Mouse (Mus musculus): ENCODE data around the gene Gm11172. TPM values are rescaled to one million over a fixed set of nuclear protein-coding genes. Genes with fewer than 3 reads are reported as not detected.

Gm11172 gene
- polyA plus RNA-seq (2015; fragmentation: Nextera tagmentation; extraction: Ambion mirVana), result not detected in 2 replicates

DNA sequence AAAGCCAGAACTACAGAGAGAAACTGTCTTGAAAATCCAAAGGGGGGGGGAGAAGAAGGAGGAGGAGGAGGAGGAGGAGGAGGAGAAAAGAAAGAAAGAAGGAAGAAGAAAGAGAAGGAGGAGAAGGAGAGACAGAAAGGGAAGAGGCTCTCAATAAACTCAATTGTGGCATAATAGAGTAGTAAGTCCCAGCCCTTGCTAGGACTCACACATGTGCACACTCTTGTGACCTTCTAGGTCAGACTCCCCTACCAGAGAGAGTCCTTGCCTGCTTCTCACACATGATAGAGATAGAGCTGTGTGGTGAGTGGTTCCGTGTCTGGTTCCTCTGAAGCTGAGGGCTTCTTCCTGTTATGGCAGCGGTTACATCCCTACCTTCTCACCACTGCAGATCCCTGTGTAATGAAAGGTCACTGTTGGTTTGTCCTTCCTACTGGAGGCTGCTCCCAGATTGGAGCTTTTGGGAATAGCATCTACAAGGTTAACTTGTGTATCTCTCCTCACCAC, at the start of gene Gm11172:
TSS of gene Gm11172 (plus strand) at position 51 of the 507 bp plus-strand sequence.
- Histone ChIP-seq H3K4me2 (no peak within 1 kb of the TSS), H3K36me3 (no peaks in the 10 kb centered on the region), H3K4me1 (replicated peaks) (no peaks in the 10 kb centered on the region), H3K27me3 (no peaks in the 10 kb centered on the region), H3K27ac (replicated peaks) (no peak within 1 kb of the TSS; the same call in 1 of the 2 replicates), H3K9ac (no peak within 1 kb of the TSS), H3K4me3 (no peak within 1 kb of the TSS), H3K9me3 (no peaks in the 10 kb centered on the region)
- 92% methylated on average over 2 of the region's 2 CpGs for WGBS
- ATAC-seq (ENCODE audit: low read depth), result no peak

DNA sequence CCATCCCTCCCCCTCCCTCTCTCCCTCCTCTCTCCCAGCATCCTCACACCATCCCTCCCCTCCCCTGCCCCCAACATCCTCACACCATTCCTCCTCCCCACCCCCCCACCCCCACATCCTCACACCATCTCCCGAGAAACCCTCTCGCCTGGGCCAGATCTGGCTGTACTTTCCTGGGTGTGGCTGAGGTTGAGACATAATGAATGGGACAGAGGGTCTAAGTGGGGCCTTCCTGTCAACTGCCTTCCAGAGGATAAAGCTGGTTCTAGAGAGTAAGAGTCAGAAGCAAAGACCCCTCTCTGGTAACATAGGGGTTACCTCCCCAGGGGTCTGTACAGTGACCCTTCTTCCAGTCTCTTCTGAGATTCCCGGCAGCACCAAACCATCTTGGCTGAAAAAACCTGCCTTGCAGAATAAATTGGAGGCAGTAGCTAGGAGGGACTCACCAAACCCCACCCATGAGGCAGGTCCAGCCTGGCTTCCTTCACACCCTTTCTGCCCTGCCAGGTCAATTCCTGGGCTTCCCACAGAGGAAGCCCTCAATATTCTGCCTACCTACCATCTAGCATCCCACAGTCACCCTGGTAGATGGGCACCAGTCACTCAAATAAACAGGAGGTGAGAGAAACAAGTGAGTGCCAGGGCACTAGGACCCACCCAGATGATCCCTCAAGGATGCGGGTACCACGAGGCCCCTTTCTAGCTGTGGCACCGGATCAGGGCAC, 49.0 kb upstream of the Gm11172 start:
- no peaks in the 10 kb centered on the region for H3K9me3 ChIP-seq
- H3K4me1 ChIP-seq (replicated peaks), result peaks cover 5% of the 10 kb centered on the region; the same call in 1 of the 2 replicates
- H3K9ac ChIP-seq, result no peak overlapping the region
- ATAC-seq (ENCODE audit: low read depth), result no peak
- no peaks in the 10 kb centered on the region for H3K36me3 ChIP-seq
- H3K4me3 ChIP-seq, result no peak overlapping the region
- WGBS, result 73% methylated on average over 6 of the region's 6 CpGs
- no peak overlapping the region for H3K4me2 ChIP-seq
- no peak overlapping the region for H3K27ac ChIP-seq (replicated peaks)
- H3K27me3 ChIP-seq, result 0 out of 2 replicates have a peak, but pooled peaks cover under 1% of the 10 kb centered on the region

DNA sequence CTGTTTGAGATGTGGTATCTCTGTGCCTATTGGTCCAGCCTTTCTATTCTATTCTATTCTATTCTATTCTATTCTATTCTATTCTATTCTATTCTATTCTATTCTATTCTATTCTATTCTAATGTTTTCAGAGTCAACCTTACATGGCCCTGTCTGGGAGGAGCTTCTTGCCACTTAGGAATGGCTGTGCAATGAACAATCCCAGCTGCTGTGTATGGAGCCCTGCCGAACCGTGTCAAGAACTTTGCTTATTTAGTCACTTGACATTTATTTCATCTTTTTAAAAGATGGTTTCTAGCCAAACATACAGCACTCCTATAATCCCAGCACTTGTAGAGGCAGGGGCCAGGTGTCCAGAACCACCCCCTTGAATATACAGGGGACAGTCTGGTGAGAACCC, 48.4 kb upstream of the Gm11172 start:
- H3K4me2 ChIP-seq, result no peak overlapping the region
- no peaks in the 10 kb centered on the region for H3K36me3 ChIP-seq
- H3K4me3 ChIP-seq, result no peak overlapping the region
- H3K9ac ChIP-seq, result no peak overlapping the region
- ATAC-seq (ENCODE audit: low read depth), result no peak
- no peak overlapping the region for H3K27ac ChIP-seq (replicated peaks)
- H3K9me3 ChIP-seq, result no peaks in the 10 kb centered on the region
- 58% methylated on average over 2 of the region's 2 CpGs for whole genome bisulfite sequencing
- H3K4me1 ChIP-seq (replicated peaks), result peaks cover 5% of the 10 kb centered on the region; the same call in 1 of the 2 replicates
- 0 out of 2 replicates have a peak, but pooled peaks cover 3% of the 10 kb centered on the region for H3K27me3 ChIP-seq

DNA sequence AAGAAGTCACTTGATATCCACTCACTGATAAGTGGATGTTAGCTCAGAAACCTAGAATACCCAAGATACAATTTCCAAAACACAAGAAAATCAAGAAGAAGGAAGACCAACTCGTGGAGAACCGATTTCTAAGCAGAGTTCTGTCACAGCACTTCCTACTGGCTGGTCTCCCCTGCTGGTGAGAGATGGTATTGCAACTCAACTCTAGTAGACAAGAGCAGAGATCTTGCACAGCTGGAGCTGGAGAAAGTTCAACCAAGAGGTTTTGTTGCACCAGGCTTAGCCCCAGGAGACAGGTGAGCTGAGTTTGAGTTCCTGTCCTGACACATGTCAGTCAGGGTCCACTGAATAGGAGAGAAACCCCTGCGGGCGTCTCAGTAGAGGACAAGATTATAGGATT, 45.6 kb upstream of the Gm11172 start:
- 0 out of 2 replicates have a peak, but pooled peaks cover 5% of the 10 kb centered on the region for H3K4me1 ChIP-seq (replicated peaks)
- H3K27me3 ChIP-seq, result 0 out of 2 replicates have a peak, but pooled peaks cover 3% of the 10 kb centered on the region
- no peak for ATAC-seq (ENCODE audit: low read depth)
- H3K4me2 ChIP-seq, result no peak overlapping the region
- H3K4me3 ChIP-seq, result no peak overlapping the region
- 59% methylated on average over 4 of the region's 4 CpGs for WGBS
- no peak overlapping the region for H3K27ac ChIP-seq (replicated peaks)
- no peak overlapping the region for H3K9ac ChIP-seq
- H3K9me3 ChIP-seq, result no peaks in the 10 kb centered on the region
- no peaks in the 10 kb centered on the region for H3K36me3 ChIP-seq

DNA sequence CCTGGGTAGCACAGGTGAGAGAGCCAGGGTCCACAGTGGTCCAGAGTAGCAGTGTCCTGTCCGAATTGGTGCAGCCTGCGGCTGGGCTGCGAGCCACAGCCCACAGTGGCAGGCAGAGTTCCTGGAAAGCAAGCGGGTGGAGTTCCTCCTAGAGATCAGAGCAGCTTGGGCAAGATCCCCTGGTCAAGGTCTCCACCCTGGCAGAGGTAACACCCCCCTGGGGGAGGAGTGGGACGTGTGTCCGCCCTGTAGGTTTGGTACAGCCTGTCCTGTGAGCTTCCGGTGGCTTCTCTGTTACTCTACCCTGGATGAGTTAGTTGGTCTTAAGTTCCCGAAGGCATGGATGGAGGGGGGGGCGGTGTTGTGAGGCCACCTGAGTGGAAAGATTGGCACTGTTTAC, 43.9 kb upstream of the Gm11172 start:
- no peaks in the 10 kb centered on the region for H3K36me3 ChIP-seq
- no peak overlapping the region for H3K9ac ChIP-seq
- H3K4me2 ChIP-seq, result no peak overlapping the region
- H3K9me3 ChIP-seq, result no peaks in the 10 kb centered on the region
- 61% methylated on average over 9 of the region's 9 CpGs for WGBS
- 0 out of 2 replicates have a peak, but pooled peaks cover 5% of the 10 kb centered on the region for H3K4me1 ChIP-seq (replicated peaks)
- H3K27ac ChIP-seq (replicated peaks), result no peak overlapping the region
- ATAC-seq (ENCODE audit: low read depth), result no peak
- H3K4me3 ChIP-seq, result no peak overlapping the region
- H3K27me3 ChIP-seq, result 0 out of 2 replicates have a peak, but pooled peaks cover 3% of the 10 kb centered on the region

DNA sequence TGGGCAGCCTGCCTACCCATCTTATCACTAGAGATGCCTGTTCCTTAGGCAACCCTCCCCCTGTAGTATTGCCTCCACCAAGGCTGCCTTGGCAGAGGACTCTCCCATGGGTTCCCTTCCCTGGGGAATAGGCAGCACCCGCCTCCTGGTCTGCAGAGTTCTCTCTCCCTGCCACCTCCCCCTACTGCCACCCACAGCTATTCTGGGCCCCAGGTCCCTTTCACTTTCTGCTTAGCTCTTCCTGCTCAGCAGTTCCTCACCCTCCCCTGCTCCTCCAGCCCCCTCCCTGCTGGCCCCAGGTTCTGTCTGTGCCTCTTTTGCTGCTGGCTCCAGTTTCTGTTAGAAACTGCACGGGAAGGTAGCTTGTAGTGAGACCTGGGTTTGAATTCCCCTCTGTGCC, 43.1 kb upstream of the Gm11172 start:
- 0 out of 2 replicates have a peak, but pooled peaks cover 5% of the 10 kb centered on the region for H3K4me1 ChIP-seq (replicated peaks)
- no peak overlapping the region for H3K4me2 ChIP-seq
- H3K27ac ChIP-seq (replicated peaks), result no peak overlapping the region
- WGBS, result 43% methylated on average over 2 of the region's 2 CpGs
- H3K27me3 ChIP-seq, result 0 out of 2 replicates have a peak, but pooled peaks cover 3% of the 10 kb centered on the region
- no peaks in the 10 kb centered on the region for H3K9me3 ChIP-seq
- H3K9ac ChIP-seq, result no peak overlapping the region
- ATAC-seq (ENCODE audit: low read depth), result no peak
- H3K36me3 ChIP-seq, result no peaks in the 10 kb centered on the region
- no peak overlapping the region for H3K4me3 ChIP-seq

GRCm38 (mm10) chr16:10770531-10771325, 42.0 kb upstream of the Gm11172 start:
- no peaks in the 10 kb centered on the region for H3K9me3 ChIP-seq

GRCm38 (mm10) chr16:10771769-10772510, 40.8 kb upstream of the Gm11172 start:
- H3K36me3 ChIP-seq, result no peaks in the 10 kb centered on the region
- no peak overlapping the region for H3K9ac ChIP-seq
- no peak overlapping the region for H3K4me2 ChIP-seq
- no peak overlapping the region for H3K27ac ChIP-seq (replicated peaks)
- H3K27me3 ChIP-seq, result 0 out of 2 replicates have a peak, but pooled peaks cover 3% of the 10 kb centered on the region
- 0 out of 2 replicates have a peak, but pooled peaks cover 5% of the 10 kb centered on the region for H3K4me1 ChIP-seq (replicated peaks)
- H3K4me3 ChIP-seq, result no peak overlapping the region
- WGBS, result 48% methylated on average over 19 of the region's 19 CpGs
- no peak for ATAC-seq (ENCODE audit: low read depth)
- no peaks in the 10 kb centered on the region for H3K9me3 ChIP-seq

More at GRCm38 (mm10) chr16:10770531-10771325, 42.0 kb upstream of the Gm11172 start:
- Histone ChIP-seq H3K36me3 (no peaks in the 10 kb centered on the region), H3K9ac (no peak overlapping the region), H3K27me3 (0 out of 2 replicates have a peak, but pooled peaks cover 3% of the 10 kb centered on the region), H3K4me2 (no peak overlapping the region), H3K4me3 (no peak overlapping the region), H3K4me1 (replicated peaks) (0 out of 2 replicates have a peak, but pooled peaks cover 5% of the 10 kb centered on the region), H3K27ac (replicated peaks) (no peak overlapping the region)
- ATAC-seq (ENCODE audit: low read depth), result no peak
- 68% methylated on average over 4 of the region's 4 CpGs for WGBS

DNA sequence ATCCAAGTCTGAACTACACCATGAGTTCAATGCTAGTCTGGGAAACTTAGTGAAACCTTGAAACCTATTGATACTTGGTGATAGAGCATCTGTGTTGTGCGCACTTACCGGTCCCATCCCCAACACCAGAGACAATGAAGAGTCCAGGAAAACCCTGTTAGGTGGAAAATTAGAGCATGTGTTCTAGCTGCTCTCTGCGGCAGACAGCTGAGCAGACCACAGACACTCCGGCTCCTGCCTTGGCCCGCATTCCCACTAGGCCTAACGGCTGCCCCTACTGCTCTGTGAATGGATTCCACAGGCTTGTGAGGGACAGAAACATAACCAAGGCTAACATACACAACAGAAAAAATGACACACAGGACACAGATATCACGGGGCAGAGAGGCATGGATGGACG, 39.2 kb upstream of the Gm11172 start:
- Histone ChIP-seq H3K9me3 (no peaks in the 10 kb centered on the region), H3K27ac (replicated peaks) (no peak overlapping the region), H3K9ac (no peak overlapping the region), H3K4me2 (no peak overlapping the region), H3K4me3 (no peak overlapping the region), H3K4me1 (replicated peaks) (0 out of 2 replicates have a peak, but pooled peaks cover 5% of the 10 kb centered on the region), H3K27me3 (0 out of 2 replicates have a peak, but pooled peaks cover 3% of the 10 kb centered on the region), H3K36me3 (no peaks in the 10 kb centered on the region)
- 89% methylated on average over 8 of the region's 8 CpGs for WGBS
- ATAC-seq (ENCODE audit: low read depth), result no peak

- WGBS, result 84% methylated on average over 4 of the region's 4 CpGs
- H3K9ac ChIP-seq, result no peak overlapping the region
- H3K36me3 ChIP-seq, result no peaks in the 10 kb centered on the region
- no peak overlapping the region for H3K4me2 ChIP-seq
- no peak for ATAC-seq (ENCODE audit: low read depth)
- no peaks in the 10 kb centered on the region for H3K9me3 ChIP-seq
- H3K4me3 ChIP-seq, result no peak overlapping the region
- 0 out of 2 replicates have a peak, but pooled peaks cover 3% of the 10 kb centered on the region for H3K4me1 ChIP-seq (replicated peaks)
- no peaks in the 10 kb centered on the region for H3K27me3 ChIP-seq
- H3K27ac ChIP-seq (replicated peaks), result no peak overlapping the region
Measured at GRCm38 (mm10) chr16:10774726-10775125, 38.0 kb upstream of the Gm11172 start.

- H3K4me2 ChIP-seq, result no peak overlapping the region
- H3K27me3 ChIP-seq, result no peaks in the 10 kb centered on the region
- no peaks in the 10 kb centered on the region for H3K36me3 ChIP-seq
- H3K4me1 ChIP-seq (replicated peaks), result no peaks in the 10 kb centered on the region
- no peak overlapping the region for H3K9ac ChIP-seq
- no peak for ATAC-seq (ENCODE audit: low read depth)
- no peak overlapping the region for H3K27ac ChIP-seq (replicated peaks)
- no peak overlapping the region for H3K4me3 ChIP-seq
- 71% methylated on average over 7 of the region's 7 CpGs for WGBS
- no peaks in the 10 kb centered on the region for H3K9me3 ChIP-seq
Measured at GRCm38 (mm10) chr16:10776322-10776721, 36.4 kb upstream of the Gm11172 start.
